Mouse (Mus musculus): ENCODE measurements around the gene Spns2. TPM values are rescaled to one million over a fixed set of nuclear protein-coding genes. Genes with fewer than 3 reads are reported as not detected.

The Spns2 gene
- polyA plus RNA-seq, 1 experiment from 2014 or later: 19.8 TPM

- Histone ChIP-seq H3K36me3 (ENCODE audit: control insufficient read depth, insufficient read depth) (no peaks in the 10 kb centered on the region; the same call in 1 of the 2 replicates), H3K4me3 (ENCODE audit: low read depth, low read length) (no peak overlapping the region), H3K9me3 (ENCODE audit: control insufficient read depth) (no peaks in the 10 kb centered on the region), H3K27ac (ENCODE audit: low read depth, low read length) (peak overlapping the region; percentile 87), H3K27me3 (replicated peaks; ENCODE audit: control insufficient read depth, insufficient read depth, low read length) (no peaks in the 10 kb centered on the region), H3K4me1 (replicated peaks; ENCODE audit: control insufficient read depth, insufficient read depth, low read length) (peaks cover 13% of the 10 kb centered on the region; the same call in 1 of the 2 replicates), H3K4me2 (replicated peaks; ENCODE audit: low read depth) (0 out of 2 replicates have a peak overlapping the region, but pooled peaks have one; percentile 9), H3K9ac (ENCODE audit: low read depth, low read length) (no peak overlapping the region)
- no peak for TF ChIP-seq CTCF (IDR thresholded peaks at IDR 0.05; ENCODE audit: low read depth)
- ATAC-seq: peak; percentile 70
- WGBS: 28% methylated on average over 1 of the region's 1 CpGs
Measured at GRCm38 (mm10) chr11:72496775-72497174, 7.1 kb upstream of the Spns2 start.

GRCm38 (mm10) chr11:72496066-72496465 lies 6.4 kb upstream of the Spns2 start:
- ATAC-seq: peak; percentile 16; the same call in 1 of the 2 replicates
- H3K27ac ChIP-seq (ENCODE audit: low read depth, low read length): peak overlapping the region; percentile 87

GRCm38 (mm10) chr11:72494046-72494988 lies 4.6 kb upstream of the Spns2 start:
- ATAC-seq: no peak
- peak overlapping the region; percentile 51; the same call in 1 of the 2 replicates for H3K27ac ChIP-seq (ENCODE audit: low read depth, low read length)
- no peak overlapping the region for H3K9ac ChIP-seq (ENCODE audit: low read depth, low read length)
- H3K4me1 ChIP-seq (replicated peaks; ENCODE audit: control insufficient read depth, insufficient read depth, low read length): peaks cover 7% of the 10 kb centered on the region; the same call in 1 of the 2 replicates
- no peaks in the 10 kb centered on the region for H3K9me3 ChIP-seq (ENCODE audit: control insufficient read depth)
- H3K4me2 ChIP-seq (replicated peaks; ENCODE audit: low read depth): no peak overlapping the region; the same call in 1 of the 2 replicates
- 45% methylated on average over 8 of the region's 8 CpGs for WGBS
- H3K27me3 ChIP-seq (replicated peaks; ENCODE audit: control insufficient read depth, insufficient read depth, low read length): no peaks in the 10 kb centered on the region
- H3K36me3 ChIP-seq (ENCODE audit: control insufficient read depth, insufficient read depth): no peaks in the 10 kb centered on the region; the same call in 1 of the 2 replicates
- no peak for TF ChIP-seq CTCF (IDR thresholded peaks at IDR 0.05; ENCODE audit: low read depth)
- no peak overlapping the region for H3K4me3 ChIP-seq (ENCODE audit: low read depth, low read length)

More at GRCm38 (mm10) chr11:72496066-72496465, 6.4 kb upstream of the Spns2 start:
- Histone ChIP-seq H3K36me3 (ENCODE audit: control insufficient read depth, insufficient read depth) (no peaks in the 10 kb centered on the region; the same call in 1 of the 2 replicates), H3K9ac (ENCODE audit: low read depth, low read length) (no peak overlapping the region), H3K4me1 (replicated peaks; ENCODE audit: control insufficient read depth, insufficient read depth, low read length) (peaks cover 7% of the 10 kb centered on the region; the same call in 1 of the 2 replicates), H3K4me3 (ENCODE audit: low read depth, low read length) (no peak overlapping the region), H3K4me2 (replicated peaks; ENCODE audit: low read depth) (no peak overlapping the region), H3K9me3 (ENCODE audit: control insufficient read depth) (no peaks in the 10 kb centered on the region), H3K27me3 (replicated peaks; ENCODE audit: control insufficient read depth, insufficient read depth, low read length) (no peaks in the 10 kb centered on the region)
- WGBS: 31% methylated on average over 3 of the region's 3 CpGs
- no peak for TF ChIP-seq CTCF (IDR thresholded peaks at IDR 0.05; ENCODE audit: low read depth)

GRCm38 (mm10) chr11:72491130-72491960 lies 1.6 kb upstream of the Spns2 start:
- no peak overlapping the region for H3K9ac ChIP-seq (ENCODE audit: low read depth, low read length)
- TF ChIP-seq CTCF (IDR thresholded peaks at IDR 0.05; ENCODE audit: low read depth): no peak

GRCm38 (mm10) chr11:72489397-72489796 lies 307 bp downstream of the Spns2 start:
- Histone ChIP-seq H3K9ac (ENCODE audit: low read depth, low read length) (peak overlapping the region; percentile 65), H3K27ac (ENCODE audit: low read depth, low read length) (peak overlapping the region; percentile 60; the same call in 1 of the 2 replicates), H3K4me3 (ENCODE audit: low read depth, low read length) (peak overlapping the region; percentile 70), H3K9me3 (ENCODE audit: control insufficient read depth) (no peaks in the 10 kb centered on the region), H3K27me3 (replicated peaks; ENCODE audit: control insufficient read depth, insufficient read depth, low read length) (0 out of 2 replicates have a peak, but pooled peaks cover 5% of the 10 kb centered on the region), H3K4me1 (replicated peaks; ENCODE audit: control insufficient read depth, insufficient read depth, low read length) (0 out of 2 replicates have a peak, but pooled peaks cover 6% of the 10 kb centered on the region), H3K36me3 (ENCODE audit: control insufficient read depth, insufficient read depth) (no peaks in the 10 kb centered on the region), H3K4me2 (replicated peaks; ENCODE audit: low read depth) (peak overlapping the region; percentile 98)
- WGBS: 0% methylated on average over 30 of the region's 42 CpGs
- no peak for TF ChIP-seq CTCF (IDR thresholded peaks at IDR 0.05; ENCODE audit: low read depth)
- ATAC-seq: 0 out of 2 replicates have a peak, but pooled peaks have one; percentile 1

More at GRCm38 (mm10) chr11:72491130-72491960, 1.6 kb upstream of the Spns2 start:
- H3K9me3 ChIP-seq (ENCODE audit: control insufficient read depth): no peaks in the 10 kb centered on the region
- 0 out of 2 replicates have a peak, but pooled peaks cover 5% of the 10 kb centered on the region for H3K27me3 ChIP-seq (replicated peaks; ENCODE audit: control insufficient read depth, insufficient read depth, low read length)
- WGBS: 67% methylated on average over 15 of the region's 15 CpGs
- no peaks in the 10 kb centered on the region for H3K36me3 ChIP-seq (ENCODE audit: control insufficient read depth, insufficient read depth)
- no peak overlapping the region for H3K27ac ChIP-seq (ENCODE audit: low read depth, low read length)
- ATAC-seq: no peak
- no peak overlapping the region for H3K4me3 ChIP-seq (ENCODE audit: low read depth, low read length)
- H3K4me1 ChIP-seq (replicated peaks; ENCODE audit: control insufficient read depth, insufficient read depth, low read length): 0 out of 2 replicates have a peak, but pooled peaks cover 6% of the 10 kb centered on the region
- no peak overlapping the region for H3K4me2 ChIP-seq (replicated peaks; ENCODE audit: low read depth)

Measured in intestine, postnatal 0 days (tissue).